Mouse (Mus musculus): ENCODE measurements at regions not wholly inside any gene's neighbourhood (a gene's known extent, or its start where the extent isn't known, plus 50 kb on each side); places are given as distances from the start of the nearest gene placed in this dataset.

DNA sequence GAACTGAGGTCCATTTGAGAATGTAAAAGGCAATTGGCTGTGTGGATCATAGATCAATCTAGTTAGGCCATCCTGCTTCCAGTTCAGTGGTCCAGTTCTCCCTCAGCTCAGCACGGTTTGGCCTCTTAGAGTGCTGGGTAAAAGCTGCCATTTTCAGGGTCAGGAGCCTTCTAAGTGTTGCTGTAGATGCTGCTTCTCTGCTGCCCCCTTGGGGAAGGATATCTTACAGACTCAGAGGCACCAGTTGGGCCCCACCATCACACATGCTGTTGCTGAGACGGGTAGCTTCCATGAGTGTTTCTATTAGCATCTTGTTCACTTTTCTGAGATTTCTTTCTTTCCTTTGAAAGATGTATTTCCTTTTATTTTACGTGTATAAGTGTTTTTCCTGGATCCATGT lies 132.1 kb upstream of the Podxl start:
- Histone ChIP-seq H3K9ac (ENCODE audit: low read length) (no peak overlapping the region), H3K36me3 (ENCODE audit: control insufficient read depth, insufficient read depth, low read length) (no peaks in the 10 kb centered on the region), H3K4me1 (replicated peaks; ENCODE audit: control insufficient read depth, insufficient read depth, low read length) (no peaks in the 10 kb centered on the region), H3K27ac (ENCODE audit: low read depth, low read length) (no peak overlapping the region), H3K4me2 (ENCODE audit: low read depth, low read length, severe bottlenecking) (no peak overlapping the region), H3K9me3 (ENCODE audit: control insufficient read depth, low read length) (no peaks in the 10 kb centered on the region), H3K4me3 (ENCODE audit: low read depth, low read length) (no peak overlapping the region), H3K27me3 (ENCODE audit: control insufficient read depth, insufficient read depth, low read length) (no peaks in the 10 kb centered on the region)
- ATAC-seq (replicated peaks; ENCODE audit: low FRiP score) (no peak), DNase-seq (ENCODE audit: low spot score) (no peak)
- 56% methylated on average over 3 of the region's 3 CpGs for WGBS

DNA sequence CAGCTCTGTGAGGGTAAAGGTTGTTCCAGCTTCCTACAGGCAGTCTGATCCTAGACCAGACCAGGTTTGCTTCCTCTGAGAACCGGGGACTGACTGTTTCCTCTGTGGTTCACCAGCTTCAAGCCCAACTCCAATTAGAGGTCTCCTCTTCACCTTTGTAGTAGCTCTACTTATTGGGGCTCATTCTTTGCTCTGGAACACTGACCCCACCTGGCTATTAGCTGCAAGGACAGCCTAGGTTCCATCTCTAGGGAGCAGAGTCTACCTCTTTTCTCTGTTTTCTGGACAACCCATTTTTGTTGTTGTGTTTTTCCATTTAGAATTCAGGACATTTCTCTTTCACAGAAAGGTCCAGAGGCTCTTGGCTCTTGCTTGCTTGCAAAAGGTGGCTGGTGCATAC lies 129.3 kb upstream of the Podxl start:
- 90% methylated on average over 1 of the region's 1 CpGs for WGBS
- Histone ChIP-seq H3K4me3 (ENCODE audit: low read depth, low read length) (no peak overlapping the region), H3K4me2 (ENCODE audit: low read depth, low read length, severe bottlenecking) (no peak overlapping the region), H3K9ac (ENCODE audit: low read length) (no peak overlapping the region), H3K4me1 (replicated peaks; ENCODE audit: control insufficient read depth, insufficient read depth, low read length) (no peaks in the 10 kb centered on the region), H3K9me3 (ENCODE audit: control insufficient read depth, low read length) (no peaks in the 10 kb centered on the region), H3K27me3 (ENCODE audit: control insufficient read depth, insufficient read depth, low read length) (no peaks in the 10 kb centered on the region), H3K27ac (ENCODE audit: low read depth, low read length) (no peak overlapping the region), H3K36me3 (ENCODE audit: control insufficient read depth, insufficient read depth, low read length) (no peaks in the 10 kb centered on the region)
- ATAC-seq (replicated peaks; ENCODE audit: low FRiP score) (no peak), DNase-seq (ENCODE audit: low spot score) (no peak)

DNA sequence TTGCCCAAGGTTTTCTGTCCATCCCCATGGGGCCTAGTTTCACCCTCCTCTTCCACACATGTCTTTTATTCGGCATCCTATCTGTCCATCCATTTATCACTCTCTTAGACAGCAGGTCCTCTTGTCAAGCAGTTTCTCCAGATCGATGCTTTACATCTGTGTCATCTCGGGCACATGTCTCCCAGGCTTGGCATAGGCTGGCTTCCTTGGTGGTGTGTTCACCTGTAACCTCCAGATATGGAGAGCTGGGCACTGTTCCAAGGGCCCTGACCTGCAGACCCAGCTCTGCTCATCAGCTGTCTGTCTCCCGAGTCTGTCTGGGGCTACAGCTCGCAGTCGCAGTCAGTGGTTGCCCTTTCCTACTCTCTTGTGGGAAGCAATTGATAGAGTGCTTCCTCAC lies 128.2 kb upstream of the Podxl start:
- Histone ChIP-seq H3K4me3 (ENCODE audit: low read depth, low read length) (no peak overlapping the region), H3K27me3 (ENCODE audit: control insufficient read depth, insufficient read depth, low read length) (no peaks in the 10 kb centered on the region), H3K9ac (ENCODE audit: low read length) (no peak overlapping the region), H3K4me2 (ENCODE audit: low read depth, low read length, severe bottlenecking) (no peak overlapping the region), H3K27ac (ENCODE audit: low read depth, low read length) (no peak overlapping the region), H3K4me1 (replicated peaks; ENCODE audit: control insufficient read depth, insufficient read depth, low read length) (no peaks in the 10 kb centered on the region), H3K36me3 (ENCODE audit: control insufficient read depth, insufficient read depth, low read length) (no peaks in the 10 kb centered on the region), H3K9me3 (ENCODE audit: control insufficient read depth, low read length) (no peaks in the 10 kb centered on the region)
- DNase-seq (ENCODE audit: low spot score) (no peak), ATAC-seq (replicated peaks; ENCODE audit: low FRiP score) (no peak)
- WGBS: 90% methylated on average over 6 of the region's 6 CpGs

GRCm38 (mm10) chr6:31680101-31680500 lies 116.3 kb upstream of the Podxl start:
- DNase-seq (ENCODE audit: low spot score) (no peak), ATAC-seq (replicated peaks; ENCODE audit: low FRiP score) (no peak)
- Histone ChIP-seq H3K27me3 (ENCODE audit: control insufficient read depth, insufficient read depth, low read length) (no peaks in the 10 kb centered on the region), H3K9ac (ENCODE audit: low read length) (no peak overlapping the region), H3K4me2 (ENCODE audit: low read depth, low read length, severe bottlenecking) (no peak overlapping the region), H3K27ac (ENCODE audit: low read depth, low read length) (no peak overlapping the region), H3K4me1 (replicated peaks; ENCODE audit: control insufficient read depth, insufficient read depth, low read length) (no peaks in the 10 kb centered on the region), H3K36me3 (ENCODE audit: control insufficient read depth, insufficient read depth, low read length) (no peaks in the 10 kb centered on the region), H3K9me3 (ENCODE audit: control insufficient read depth, low read length) (no peaks in the 10 kb centered on the region), H3K4me3 (ENCODE audit: low read depth, low read length) (no peak overlapping the region)
- 54% methylated on average over 2 of the region's 2 CpGs for WGBS

DNA sequence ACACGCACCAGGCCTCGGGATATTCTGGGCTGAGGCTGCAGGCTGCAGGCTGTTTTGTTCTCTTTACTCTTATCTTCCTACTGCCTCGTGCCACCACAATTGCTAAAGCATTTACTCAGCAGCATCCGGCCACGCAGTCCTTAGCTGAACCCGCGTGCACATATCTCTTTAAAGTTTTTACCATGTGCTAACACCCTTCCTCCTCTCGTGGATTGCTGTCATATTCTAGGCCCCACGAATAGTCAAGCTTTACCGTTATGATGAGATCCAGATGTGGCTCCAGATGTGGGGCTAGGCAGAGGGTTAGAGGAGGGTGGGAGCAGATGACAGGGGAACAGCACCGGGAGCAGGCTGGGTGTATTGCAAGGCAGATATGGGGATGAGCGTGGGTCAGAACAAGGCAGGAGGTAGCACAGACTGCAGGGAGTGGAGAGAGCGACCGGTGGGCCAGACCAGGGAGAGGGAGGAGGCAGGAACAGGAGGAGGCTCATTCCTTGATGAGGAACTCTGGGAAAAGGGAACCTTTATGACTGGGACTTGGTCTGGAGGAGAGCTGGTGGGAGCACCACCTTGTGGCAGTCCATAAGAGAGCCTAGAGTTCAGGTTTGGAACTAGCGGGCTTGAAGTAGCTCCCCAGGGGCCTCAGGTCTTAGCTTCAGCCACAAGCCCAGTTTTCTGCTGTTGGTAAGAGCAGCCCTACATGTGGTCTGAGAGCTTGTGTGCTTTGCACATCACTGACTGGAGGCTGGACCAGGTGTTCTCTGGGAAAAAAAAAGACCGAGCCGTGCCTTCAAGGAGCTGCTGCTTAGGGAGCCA lies 102.1 kb upstream of the Podxl start:
- Histone ChIP-seq H3K9ac (ENCODE audit: low read length) (no peak overlapping the region), H3K4me3 (ENCODE audit: low read depth, low read length) (no peak overlapping the region), H3K4me1 (replicated peaks; ENCODE audit: control insufficient read depth, insufficient read depth, low read length) (no peaks in the 10 kb centered on the region), H3K27me3 (ENCODE audit: control insufficient read depth, insufficient read depth, low read length) (no peaks in the 10 kb centered on the region), H3K4me2 (ENCODE audit: low read depth, low read length, severe bottlenecking) (no peak overlapping the region), H3K27ac (ENCODE audit: low read depth, low read length) (no peak overlapping the region), H3K9me3 (ENCODE audit: control insufficient read depth, low read length) (no peaks in the 10 kb centered on the region; the same call in 1 of the 2 replicates), H3K36me3 (ENCODE audit: control insufficient read depth, insufficient read depth, low read length) (no peaks in the 10 kb centered on the region)
- ATAC-seq (replicated peaks; ENCODE audit: low FRiP score): no peak
- DNase-seq (ENCODE audit: low spot score): no peak
- WGBS: 76% methylated on average over 17 of the region's 17 CpGs

DNA sequence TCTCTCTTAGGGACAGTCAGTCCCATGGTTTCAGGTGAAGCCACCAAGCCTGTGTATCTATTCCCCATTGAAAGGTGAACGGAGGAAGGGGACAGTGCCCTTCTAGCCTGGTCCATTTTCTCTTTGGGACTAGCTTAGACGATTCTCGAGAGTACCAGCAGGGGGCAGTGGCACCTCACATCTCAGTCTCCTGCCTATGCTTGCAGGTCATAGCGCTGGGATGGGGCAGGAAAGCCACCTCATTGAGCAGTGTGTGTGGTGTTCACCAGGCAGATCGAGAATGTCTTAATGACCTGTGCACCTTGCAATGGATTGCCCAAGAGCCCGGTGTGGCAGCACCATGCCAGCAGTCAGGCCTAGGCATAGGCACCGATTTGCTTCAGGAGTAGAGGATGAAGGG lies 100.7 kb upstream of the Podxl start:
- H3K9me3 ChIP-seq (ENCODE audit: control insufficient read depth, low read length): no peaks in the 10 kb centered on the region; the same call in 1 of the 2 replicates
- no peaks in the 10 kb centered on the region for H3K27me3 ChIP-seq (ENCODE audit: control insufficient read depth, insufficient read depth, low read length)
- no peak overlapping the region for H3K4me2 ChIP-seq (ENCODE audit: low read depth, low read length, severe bottlenecking)
- no peaks in the 10 kb centered on the region for H3K4me1 ChIP-seq (replicated peaks; ENCODE audit: control insufficient read depth, insufficient read depth, low read length)
- peak; percentile 58; the same call in 1 of the 2 replicates for ATAC-seq (replicated peaks; ENCODE audit: low FRiP score)
- no peaks in the 10 kb centered on the region for H3K36me3 ChIP-seq (ENCODE audit: control insufficient read depth, insufficient read depth, low read length)
- no peak overlapping the region for H3K4me3 ChIP-seq (ENCODE audit: low read depth, low read length)
- 23% methylated on average over 7 of the region's 7 CpGs for WGBS
- peak; percentile 86 for DNase-seq (ENCODE audit: low spot score)
- H3K9ac ChIP-seq (ENCODE audit: low read length): no peak overlapping the region
- no peak overlapping the region for H3K27ac ChIP-seq (ENCODE audit: low read depth, low read length)

DNA sequence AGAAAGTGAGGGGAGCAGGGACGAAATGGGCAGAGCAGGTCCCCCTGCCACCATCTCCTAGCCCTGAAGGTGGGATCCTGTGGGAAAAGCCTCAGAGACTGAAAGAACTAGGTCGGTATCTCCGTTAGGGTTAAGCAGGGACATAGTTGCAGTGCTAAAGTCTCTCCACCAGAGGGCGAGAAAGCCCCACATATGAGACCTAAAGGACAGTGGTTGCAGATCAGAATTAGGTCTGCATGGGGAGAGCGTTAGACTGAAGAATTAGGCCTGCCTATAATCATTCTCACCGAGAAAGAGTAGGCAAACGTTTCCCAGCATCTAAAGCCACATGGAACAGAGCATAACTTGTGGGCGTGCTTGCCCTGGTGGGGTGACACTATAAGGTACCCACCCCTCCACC lies 97.0 kb upstream of the Podxl start:
- peak; percentile 61; the same call in 1 of the 2 replicates for ATAC-seq (replicated peaks; ENCODE audit: low FRiP score)
- H3K9ac ChIP-seq (ENCODE audit: low read length): no peak overlapping the region
- DNase-seq (ENCODE audit: low spot score): peak; percentile 79
- H3K27me3 ChIP-seq (ENCODE audit: control insufficient read depth, insufficient read depth, low read length): no peaks in the 10 kb centered on the region
- no peaks in the 10 kb centered on the region for H3K9me3 ChIP-seq (ENCODE audit: control insufficient read depth, low read length)
- no peak overlapping the region for H3K4me3 ChIP-seq (ENCODE audit: low read depth, low read length)
- 16% methylated on average over 8 of the region's 8 CpGs for WGBS
- H3K36me3 ChIP-seq (ENCODE audit: control insufficient read depth, insufficient read depth, low read length): no peaks in the 10 kb centered on the region
- H3K4me2 ChIP-seq (ENCODE audit: low read depth, low read length, severe bottlenecking): no peak overlapping the region
- no peaks in the 10 kb centered on the region for H3K4me1 ChIP-seq (replicated peaks; ENCODE audit: control insufficient read depth, insufficient read depth, low read length)
- H3K27ac ChIP-seq (ENCODE audit: low read depth, low read length): no peak overlapping the region

DNA sequence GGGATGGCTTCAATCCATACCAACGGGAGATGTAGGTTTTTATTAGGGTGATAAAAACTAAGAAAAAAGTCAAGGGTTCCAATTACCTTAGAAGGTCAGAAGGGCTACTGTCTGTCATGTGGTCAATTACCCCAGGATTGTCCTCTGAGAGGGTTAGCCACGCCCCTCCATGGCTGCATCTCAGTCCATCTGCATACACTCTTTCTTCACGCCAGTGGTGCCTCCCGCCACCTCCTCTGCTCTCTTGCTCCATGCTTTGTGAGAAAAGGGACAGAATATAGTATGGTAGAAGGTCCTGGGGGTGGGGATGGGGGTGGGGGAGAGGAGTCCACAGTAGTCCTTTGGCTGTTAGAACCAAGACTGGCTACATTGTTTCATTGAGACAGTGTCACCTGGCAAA lies 96.1 kb upstream of the Podxl start:
- Histone ChIP-seq H3K4me2 (ENCODE audit: low read depth, low read length, severe bottlenecking) (no peak overlapping the region), H3K9ac (ENCODE audit: low read length) (no peak overlapping the region), H3K27ac (ENCODE audit: low read depth, low read length) (no peak overlapping the region), H3K4me1 (replicated peaks; ENCODE audit: control insufficient read depth, insufficient read depth, low read length) (no peaks in the 10 kb centered on the region), H3K36me3 (ENCODE audit: control insufficient read depth, insufficient read depth, low read length) (no peaks in the 10 kb centered on the region), H3K4me3 (ENCODE audit: low read depth, low read length) (no peak overlapping the region), H3K27me3 (ENCODE audit: control insufficient read depth, insufficient read depth, low read length) (no peaks in the 10 kb centered on the region), H3K9me3 (ENCODE audit: control insufficient read depth, low read length) (no peaks in the 10 kb centered on the region)
- 82% methylated on average over 4 of the region's 4 CpGs for WGBS
- DNase-seq (ENCODE audit: low spot score) (no peak), ATAC-seq (replicated peaks; ENCODE audit: low FRiP score) (no peak)
